Comparison of ENCODE assay signal across 12 mouse cellular contexts in the genomic region with DNA sequence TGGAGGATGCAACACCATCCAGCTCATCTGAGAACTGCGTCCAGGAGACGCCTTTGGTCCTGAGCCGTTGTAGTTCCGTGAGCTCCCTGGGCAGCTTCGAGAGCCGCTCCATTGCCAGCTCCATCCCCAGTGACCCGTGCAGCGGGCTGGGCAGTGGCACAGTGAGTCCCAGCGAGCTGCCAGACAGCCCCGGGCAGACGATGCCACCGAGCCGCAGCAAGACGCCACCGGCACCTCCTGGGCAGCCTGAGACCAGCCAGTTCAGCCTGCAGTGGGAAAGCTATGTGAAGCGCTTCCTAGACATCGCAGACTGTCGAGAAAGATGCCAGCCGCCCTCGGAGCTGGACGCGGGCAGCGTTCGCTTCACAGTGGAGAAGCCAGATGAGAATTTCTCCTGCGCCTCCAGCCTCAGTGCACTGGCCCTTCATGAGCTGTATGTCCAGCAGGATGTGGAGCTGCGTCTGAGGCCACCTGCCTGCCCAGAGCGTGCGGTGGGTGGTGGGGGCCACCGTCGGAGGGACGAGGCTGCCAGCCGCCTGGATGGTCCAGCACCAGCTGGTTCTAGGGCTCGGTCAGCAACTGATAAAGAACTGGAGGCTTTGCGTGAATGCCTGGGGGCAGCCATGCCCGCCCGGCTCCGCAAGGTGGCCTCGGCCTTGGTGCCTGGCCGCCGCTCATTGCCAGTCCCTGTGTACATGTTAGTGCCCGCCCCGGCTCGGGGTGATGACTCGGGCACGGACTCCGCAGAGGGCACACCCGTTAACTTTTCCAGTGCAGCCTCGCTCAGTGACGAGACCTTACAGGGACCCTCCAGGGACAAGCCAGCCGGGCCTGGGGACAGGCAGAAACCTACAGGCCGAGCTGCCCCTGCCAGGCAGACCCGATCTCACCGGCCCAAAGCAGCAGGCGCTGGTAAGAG. TPM values are rescaled to one million over a fixed set of nuclear protein-coding genes. Genes with fewer than 3 reads are reported as not detected.
DNase-seq lines count a peak whose midpoint lies in the region; ATAC-seq and TF ChIP-seq lines count a peak whose summit lies in the region.
"Had no signal": no experiment of that assay in that cellular context is flagged by ENCODE, and none has a peak within 500 bp of the region (broad histone marks: within the 10 kb centered on the region; RNA-seq: fewer than 3 reads in every experiment).

No protein-coding gene starts in this region.

- no peak overlapping the region for H3K4me2 ChIP-seq in hindbrain, embryonic 13.5 days
- no peak overlapping the region for H3K4me2 ChIP-seq in hindbrain, postnatal 0 days (ENCODE audit: low read depth, low read length)
- H3K4me2 ChIP-seq in midbrain, embryonic 11.5 days: no peak overlapping the region
- H3K4me2 ChIP-seq in midbrain, postnatal 0 days (ENCODE audit: low read depth, low read length, poor library complexity, severe bottlenecking): no peak overlapping the region
- no peak overlapping the region for H3K4me2 ChIP-seq in embryonic facial prominence, embryonic 14.5 days (ENCODE audit: low read depth, low read length)
- H3K4me2 ChIP-seq in liver, postnatal 0 days (ENCODE audit: low read depth, low read length): no peak overlapping the region

- DNase-seq in hindbrain, postnatal 0 days (ENCODE audit: low spot score): no peak
- DNase-seq in midbrain, embryonic 11.5 days (ENCODE audit: low spot score, missing footprints): peak; percentile 85
- no peak for DNase-seq in midbrain, postnatal 0 days (ENCODE audit: low spot score)
- peak; percentile 51 for DNase-seq in cerebellum, adult 9-10 months
- no peak for DNase-seq in embryonic facial prominence, embryonic 14.5 days (ENCODE audit: low spot score)
- DNase-seq in liver, postnatal 0 days: no peak
- DNase-seq in frontal cortex, postnatal 10 days (ENCODE audit: low spot score in 2 of 2): no peak
- DNase-seq: adrenal gland, postnatal 10 days; forebrain, postnatal 0 days had no signal

- TF ChIP-seq EP300 in liver, postnatal 0 days (IDR thresholded peaks at IDR 0.05; ENCODE audit: low read depth): no peak

- ATAC-seq in hindbrain, embryonic 13.5 days (ENCODE audit: low FRiP score): peak; percentile 7; the same call in 1 of the 2 replicates
- no peak for ATAC-seq in hindbrain, postnatal 0 days
- ATAC-seq in midbrain, embryonic 11.5 days (ENCODE audit: low FRiP score): no peak
- no peak for ATAC-seq in midbrain, postnatal 0 days (ENCODE audit: low FRiP score)
- ATAC-seq in embryonic facial prominence, embryonic 14.5 days (ENCODE audit: low read depth): no peak
- no peak for ATAC-seq in liver, postnatal 0 days
- ATAC-seq: CD4-positive, CD25-positive, alpha-beta regulatory T cell, adult 4 months; forebrain, postnatal 0 days had no signal

- no peak for TF ChIP-seq CTCF in hindbrain, postnatal 0 days (IDR thresholded peaks at IDR 0.05; ENCODE audit: low read depth)
- no peak for TF ChIP-seq CTCF in midbrain, postnatal 0 days (IDR thresholded peaks at IDR 0.05)
- TF ChIP-seq CTCF in liver, postnatal 0 days (IDR thresholded peaks at IDR 0.05; ENCODE audit: low read depth): no peak

- 0 out of 2 replicates have a peak overlapping the region, but pooled peaks have one; percentile 5 for H3K9ac ChIP-seq in hindbrain, embryonic 13.5 days
- H3K9ac ChIP-seq in hindbrain, postnatal 0 days (replicated peaks; ENCODE audit: low read length): no peak overlapping the region; the same call in 1 of the 2 replicates
- no peak overlapping the region for H3K9ac ChIP-seq in midbrain, embryonic 11.5 days (ENCODE audit: low read length)
- H3K9ac ChIP-seq in midbrain, postnatal 0 days (replicated peaks; ENCODE audit: low read length, poor library complexity, severe bottlenecking): no peak overlapping the region
- 0 out of 2 replicates have a peak overlapping the region, but pooled peaks have one; percentile 11 for H3K9ac ChIP-seq in embryonic facial prominence, embryonic 14.5 days (ENCODE audit: low read depth, low read length)
- no peak overlapping the region for H3K9ac ChIP-seq in liver, postnatal 0 days (replicated peaks)
- H3K9ac ChIP-seq: forebrain, postnatal 0 days had no signal

- 0 out of 2 replicates have a peak overlapping the region, but pooled peaks have one; percentile 4 for H3K4me3 ChIP-seq in hindbrain, embryonic 13.5 days
- no peak overlapping the region for H3K4me3 ChIP-seq in hindbrain, postnatal 0 days (ENCODE audit: low read length)
- no peak overlapping the region for H3K4me3 ChIP-seq in midbrain, embryonic 11.5 days (ENCODE audit: low read depth, low read length)
- no peak overlapping the region for H3K4me3 ChIP-seq in midbrain, postnatal 0 days (ENCODE audit: low read depth, low read length)
- H3K4me3 ChIP-seq in embryonic facial prominence, embryonic 14.5 days (ENCODE audit: low read depth, low read length): no peak overlapping the region
- no peak overlapping the region for H3K4me3 ChIP-seq in liver, postnatal 0 days (ENCODE audit: low read depth, low read length)

- no peaks in the 10 kb centered on the region for H3K9me3 ChIP-seq in hindbrain, embryonic 13.5 days
- H3K9me3 ChIP-seq in hindbrain, postnatal 0 days (ENCODE audit: low read length): no peaks in the 10 kb centered on the region
- no peaks in the 10 kb centered on the region for H3K9me3 ChIP-seq in midbrain, embryonic 11.5 days (ENCODE audit: control insufficient read depth, low read length)
- H3K9me3 ChIP-seq in midbrain, postnatal 0 days (ENCODE audit: low read length): no peaks in the 10 kb centered on the region
- H3K9me3 ChIP-seq in embryonic facial prominence, embryonic 14.5 days (ENCODE audit: control insufficient read depth, low read length): no peaks in the 10 kb centered on the region
- no peaks in the 10 kb centered on the region for H3K9me3 ChIP-seq in liver, postnatal 0 days (ENCODE audit: low read length)

- peaks cover 61% of the 10 kb centered on the region for H3K4me1 ChIP-seq in hindbrain, embryonic 13.5 days (replicated peaks)
- H3K4me1 ChIP-seq in hindbrain, postnatal 0 days (ENCODE audit: insufficient read depth, low read length): no peaks in the 10 kb centered on the region
- H3K4me1 ChIP-seq in midbrain, embryonic 11.5 days (ENCODE audit: control insufficient read depth, insufficient read depth, low read length): peaks cover 4% of the 10 kb centered on the region; the same call in 1 of the 2 replicates
- no peaks in the 10 kb centered on the region for H3K4me1 ChIP-seq in midbrain, postnatal 0 days (ENCODE audit: insufficient read depth, low read length)
- H3K4me1 ChIP-seq in embryonic facial prominence, embryonic 14.5 days (ENCODE audit: control insufficient read depth, insufficient read depth, low read length): no peaks in the 10 kb centered on the region
- peaks cover 18% of the 10 kb centered on the region for H3K4me1 ChIP-seq in liver, postnatal 0 days (ENCODE audit: insufficient read depth)

- H3K27me3 ChIP-seq in hindbrain, embryonic 13.5 days: peaks cover 3% of the 10 kb centered on the region; the same call in 1 of the 2 replicates
- H3K27me3 ChIP-seq in hindbrain, postnatal 0 days (ENCODE audit: insufficient read depth, low read length): no peaks in the 10 kb centered on the region
- peaks cover 5% of the 10 kb centered on the region for H3K27me3 ChIP-seq in midbrain, embryonic 11.5 days (ENCODE audit: control insufficient read depth, insufficient read depth, low read length)
- H3K27me3 ChIP-seq in midbrain, postnatal 0 days (ENCODE audit: insufficient read depth, low read length): no peaks in the 10 kb centered on the region
- peaks cover 73% of the 10 kb centered on the region for H3K27me3 ChIP-seq in embryonic facial prominence, embryonic 14.5 days (replicated peaks; ENCODE audit: control insufficient read depth, insufficient read depth, low read length)
- peaks cover 61% of the 10 kb centered on the region for H3K27me3 ChIP-seq in liver, postnatal 0 days (ENCODE audit: insufficient read depth, low read length)

- 71% methylated on average over 54 of the region's 54 CpGs for WGBS in hindbrain, embryonic 13.5 days
- whole genome bisulfite sequencing in hindbrain, postnatal 0 days: 66% methylated on average over 54 of the region's 54 CpGs
- WGBS in midbrain, embryonic 11.5 days: 73% methylated on average over 54 of the region's 54 CpGs
- 76% methylated on average over 53 of the region's 54 CpGs for WGBS in midbrain, postnatal 0 days
- 62% methylated on average over 51 of the region's 54 CpGs for WGBS in embryonic facial prominence, embryonic 14.5 days
- WGBS in liver, postnatal 0 days (ENCODE audit: insufficient replicate concordance): 62% methylated on average over 54 of the region's 54 CpGs

- H3K27ac ChIP-seq in hindbrain, embryonic 13.5 days: no peak overlapping the region
- no peak overlapping the region; the same call in 1 of the 2 replicates for H3K27ac ChIP-seq in hindbrain, postnatal 0 days
- H3K27ac ChIP-seq in midbrain, embryonic 11.5 days (ENCODE audit: low read depth, low read length): no peak overlapping the region
- no peak overlapping the region for H3K27ac ChIP-seq in midbrain, postnatal 0 days (ENCODE audit: low read depth, low read length)
- H3K27ac ChIP-seq in embryonic facial prominence, embryonic 14.5 days (replicated peaks; ENCODE audit: low read depth, low read length): no peak overlapping the region
- H3K27ac ChIP-seq in liver, postnatal 0 days (ENCODE audit: low read depth): no peak overlapping the region
- H3K27ac ChIP-seq: macrophage had no signal

- H3K36me3 ChIP-seq in hindbrain, embryonic 13.5 days: peaks cover 100% of the 10 kb centered on the region
- peaks cover 64% of the 10 kb centered on the region for H3K36me3 ChIP-seq in hindbrain, postnatal 0 days (ENCODE audit: insufficient read depth, low read length)
- peaks cover 20% of the 10 kb centered on the region for H3K36me3 ChIP-seq in midbrain, embryonic 11.5 days (ENCODE audit: control insufficient read depth, insufficient read depth, low read length)
- peaks cover 86% of the 10 kb centered on the region for H3K36me3 ChIP-seq in midbrain, postnatal 0 days (ENCODE audit: insufficient read depth, low read length)
- peaks cover 24% of the 10 kb centered on the region; the same call in 1 of the 2 replicates for H3K36me3 ChIP-seq in embryonic facial prominence, embryonic 14.5 days (ENCODE audit: control insufficient read depth, insufficient read depth, low read length)
- H3K36me3 ChIP-seq in liver, postnatal 0 days (replicated peaks; ENCODE audit: insufficient read depth, low read length): peaks cover 4% of the 10 kb centered on the region; the same call in 1 of the 2 replicates

RNA-seq across cellular contexts. Expression of a gene that starts 7.5 kb away (rescaled TPM):
- polyA plus RNA-seq in hindbrain, embryonic 13.5 days (2015; fragmentation: Nextera tagmentation; extraction: Ambion mirVana): 28.5 and 29.1 TPM in 2 replicates
- 28.9 and 36.0 TPM in 2 replicates for total RNA-seq in hindbrain, postnatal 0 days (2014; rRNA removed)
- polyA plus RNA-seq in hindbrain, postnatal 0 days (2015; fragmentation: Nextera tagmentation; extraction: Ambion mirVana): 35.7 and 38.4 TPM in 2 replicates
- polyA plus RNA-seq in midbrain, embryonic 11.5 days (2014; fragmentation: Nextera tagmentation; extraction: Ambion mirVana): 36.2 and 40.8 TPM in 2 replicates
- total RNA-seq in midbrain, postnatal 0 days (2014; rRNA removed): 15.6 and 23.1 TPM in 2 replicates
- polyA plus RNA-seq in midbrain, postnatal 0 days (2015; fragmentation: Nextera tagmentation; extraction: Ambion mirVana): 26.5 and 29.6 TPM in 2 replicates
- polyA plus RNA-seq in embryonic facial prominence, embryonic 14.5 days (2014; fragmentation: Nextera tagmentation; extraction: Ambion mirVana): 38.5 and 46.3 TPM in 2 replicates
- polyA plus RNA-seq in liver, postnatal 0 days (2015; fragmentation: Nextera tagmentation; extraction: Ambion mirVana): 25.5 and 27.4 TPM in 2 replicates

RNA-seq across cellular contexts. Expression of a gene that starts 16.5 kb away (rescaled TPM):
- 1.9 and 2.5 TPM in 2 replicates for polyA plus RNA-seq in hindbrain, embryonic 13.5 days (2015; fragmentation: Nextera tagmentation; extraction: Ambion mirVana)
- 3.8 and 6.7 TPM in 2 replicates for total RNA-seq in hindbrain, postnatal 0 days (2014; rRNA removed)
- polyA plus RNA-seq in hindbrain, postnatal 0 days (2015; fragmentation: Nextera tagmentation; extraction: Ambion mirVana): 11.0 and 11.8 TPM in 2 replicates
- 1.5 and 1.8 TPM in 2 replicates for polyA plus RNA-seq in midbrain, embryonic 11.5 days (2014; fragmentation: Nextera tagmentation; extraction: Ambion mirVana)
- 5.2 and 7.5 TPM in 2 replicates for total RNA-seq in midbrain, postnatal 0 days (2014; rRNA removed)
- 12.6 and 14.6 TPM in 2 replicates for polyA plus RNA-seq in midbrain, postnatal 0 days (2015; fragmentation: Nextera tagmentation; extraction: Ambion mirVana)
- 1.7 and 2.9 TPM in 2 replicates for polyA plus RNA-seq in embryonic facial prominence, embryonic 14.5 days (2014; fragmentation: Nextera tagmentation; extraction: Ambion mirVana)
- polyA plus RNA-seq in liver, postnatal 0 days (2015; fragmentation: Nextera tagmentation; extraction: Ambion mirVana): 5.6 TPM in 2 replicates

RNA-seq across cellular contexts. Expression of a gene that starts 16.9 kb away (rescaled TPM):
- polyA plus RNA-seq in hindbrain, embryonic 13.5 days (2015; fragmentation: Nextera tagmentation; extraction: Ambion mirVana): 3.1 and 3.5 TPM in 2 replicates
- total RNA-seq in hindbrain, postnatal 0 days (2014; rRNA removed): 3.7 TPM in 2 replicates
- 5.2 and 5.5 TPM in 2 replicates for polyA plus RNA-seq in hindbrain, postnatal 0 days (2015; fragmentation: Nextera tagmentation; extraction: Ambion mirVana)
- polyA plus RNA-seq in midbrain, embryonic 11.5 days (2014; fragmentation: Nextera tagmentation; extraction: Ambion mirVana): 4.0 and 4.5 TPM in 2 replicates
- total RNA-seq in midbrain, postnatal 0 days (2014; rRNA removed): 3.8 and 5.3 TPM in 2 replicates
- polyA plus RNA-seq in midbrain, postnatal 0 days (2015; fragmentation: Nextera tagmentation; extraction: Ambion mirVana): 7.0 and 7.8 TPM in 2 replicates
- 5.6 and 7.5 TPM in 2 replicates for polyA plus RNA-seq in embryonic facial prominence, embryonic 14.5 days (2014; fragmentation: Nextera tagmentation; extraction: Ambion mirVana)
- polyA plus RNA-seq in liver, postnatal 0 days (2015; fragmentation: Nextera tagmentation; extraction: Ambion mirVana): 167 and 174 TPM in 2 replicates

RNA-seq across cellular contexts. Expression of a gene that starts 17.1 kb away (rescaled TPM):
- polyA plus RNA-seq in hindbrain, embryonic 13.5 days (2015; fragmentation: Nextera tagmentation; extraction: Ambion mirVana): 182 and 183 TPM in 2 replicates
- total RNA-seq in hindbrain, postnatal 0 days (2014; rRNA removed): 358 and 374 TPM in 2 replicates
- 81.3 and 97.6 TPM in 2 replicates for polyA plus RNA-seq in hindbrain, postnatal 0 days (2015; fragmentation: Nextera tagmentation; extraction: Ambion mirVana)
- 63.4 and 66.5 TPM in 2 replicates for polyA plus RNA-seq in midbrain, embryonic 11.5 days (2014; fragmentation: Nextera tagmentation; extraction: Ambion mirVana)
- 370 and 395 TPM in 2 replicates for total RNA-seq in midbrain, postnatal 0 days (2014; rRNA removed)
- 95.3 and 110 TPM in 2 replicates for polyA plus RNA-seq in midbrain, postnatal 0 days (2015; fragmentation: Nextera tagmentation; extraction: Ambion mirVana)
- polyA plus RNA-seq in embryonic facial prominence, embryonic 14.5 days (2014; fragmentation: Nextera tagmentation; extraction: Ambion mirVana): 6.2 and 7.4 TPM in 2 replicates
- 0.05 and 0.20 TPM in 2 replicates for polyA plus RNA-seq in liver, postnatal 0 days (2015; fragmentation: Nextera tagmentation; extraction: Ambion mirVana)

RNA-seq across cellular contexts. Expression of a gene that starts 20.6 kb away (rescaled TPM):
- polyA plus RNA-seq in hindbrain, embryonic 13.5 days (2015; fragmentation: Nextera tagmentation; extraction: Ambion mirVana): 583 and 598 TPM in 2 replicates
- total RNA-seq in hindbrain, postnatal 0 days (2014; rRNA removed): 1,031 and 1,483 TPM in 2 replicates
- 676 and 682 TPM in 2 replicates for polyA plus RNA-seq in hindbrain, postnatal 0 days (2015; fragmentation: Nextera tagmentation; extraction: Ambion mirVana)
- polyA plus RNA-seq in midbrain, embryonic 11.5 days (2014; fragmentation: Nextera tagmentation; extraction: Ambion mirVana): 752 and 845 TPM in 2 replicates
- total RNA-seq in midbrain, postnatal 0 days (2014; rRNA removed): 971 and 1,162 TPM in 2 replicates
- 633 and 645 TPM in 2 replicates for polyA plus RNA-seq in midbrain, postnatal 0 days (2015; fragmentation: Nextera tagmentation; extraction: Ambion mirVana)
- 1,047 and 1,145 TPM in 2 replicates for polyA plus RNA-seq in embryonic facial prominence, embryonic 14.5 days (2014; fragmentation: Nextera tagmentation; extraction: Ambion mirVana)
- 453 and 466 TPM in 2 replicates for polyA plus RNA-seq in liver, postnatal 0 days (2015; fragmentation: Nextera tagmentation; extraction: Ambion mirVana)

Comparison
In these comparisons a context has a peak if more than half of its experiments do, and no peak if none do; other contexts are left out.
1. H3K9ac ChIP-seq: peak in hindbrain, embryonic 13.5 days (single experiment) and embryonic facial prominence, embryonic 14.5 days (single experiment); none in hindbrain, postnatal 0 days (single experiment), midbrain, embryonic 11.5 days (single experiment), midbrain, postnatal 0 days (single experiment) and liver, postnatal 0 days (single experiment).
2. DNase-seq: peak in midbrain, embryonic 11.5 days (single experiment) and cerebellum, adult 9-10 months (single experiment); none in hindbrain, postnatal 0 days (single experiment), midbrain, postnatal 0 days (single experiment), embryonic facial prominence, embryonic 14.5 days (single experiment), liver, postnatal 0 days (single experiment) and frontal cortex, postnatal 10 days (0 of 2).
3. RNA of a gene that starts 16.9 kb away (polyA plus RNA-seq): 167 to 174 TPM in liver, postnatal 0 days; 7.0 to 7.8 TPM in midbrain, postnatal 0 days, 5.6 to 7.5 TPM in embryonic facial prominence, embryonic 14.5 days, 5.2 to 5.5 TPM in hindbrain, postnatal 0 days, 4.0 to 4.5 TPM in midbrain, embryonic 11.5 days and 3.1 to 3.5 TPM in hindbrain, embryonic 13.5 days; every median in the first group is over 10 times any median in the second.